Mouse (Mus musculus) testis, adult 2 months (tissue): ENCODE results near the gene Krt80. TPM values are rescaled to one million over a fixed set of nuclear protein-coding genes. Genes with fewer than 3 reads are reported as not detected.
A peak's percentile ranks its signal among the peaks of the same experiment; 100 is the strongest.
"Not testable (repeated sequence)": the region's sequence is repeated elsewhere in the genome, so short reads cannot be mapped to it uniquely, and the experiment has no call there.

Experiments used
- H3K27ac ChIP-seq: fragments of 200-500 bp; 2 replicates; pipeline ENCODE4 v1.5.1; 2012; ENCODE audit warnings: low read depth, low read length; ENCODE audit not compliant: control insufficient read depth, insufficient read depth
- H3K27me3 ChIP-seq: fragments of 200-500 bp; 2 replicates; pipeline ENCODE4 v1.6.1; 2012; ENCODE audit warnings: mild to moderate bottlenecking, low read length, moderate library complexity; ENCODE audit not compliant: control insufficient read depth, insufficient read depth
- H3K36me3 ChIP-seq: fragments of 200-500 bp; 2 replicates; pipeline ENCODE4 v1.6.1; 2012; ENCODE audit warnings: mild to moderate bottlenecking, low read length; ENCODE audit not compliant: control insufficient read depth, insufficient read depth
- H3K4me1 ChIP-seq: fragments of 200-500 bp; 2 replicates; pipeline ENCODE4 v1.6.1; 2012; ENCODE audit warnings: low read length; ENCODE audit not compliant: control insufficient read depth, insufficient read depth
- H3K4me3 ChIP-seq: fragments of 200-500 bp; 2 replicates; pipeline ENCODE4 v1.5.1; 2012; ENCODE audit warnings: low read depth, mild to moderate bottlenecking, low read length, moderate library complexity, mixed read lengths; ENCODE audit not compliant: control insufficient read depth
- CTCF ChIP-seq: fragments of 200-500 bp; IDR thresholded peaks from 2 replicates; pipeline ENCODE4 v1.5.1; 2012; ENCODE audit warnings: low read depth, mild to moderate bottlenecking, inconsistent platforms, low read length, moderate library complexity; ENCODE audit not compliant: control insufficient read depth, insufficient read depth, insufficient replicate concordance
- POLR2A ChIP-seq: fragments of 200-500 bp; IDR thresholded peaks from 2 replicates; pipeline ENCODE4 v1.6.1; 2012; ENCODE audit warnings: low read depth, mild to moderate bottlenecking, inconsistent platforms, low read length, moderate library complexity; ENCODE audit not compliant: control insufficient read depth
- polyA plus RNA-seq: library from polyadenylated mRNA; depleted of rRNA; stranded (reverse); fragments of >200 nt; gene quantifications from 2 replicates; pipeline ENCODE4 v1.2.3, GENCODE M21; 2012

The Krt80 gene
- polyA plus RNA-seq, 1 experiment = 0.32 TPM

DNA sequence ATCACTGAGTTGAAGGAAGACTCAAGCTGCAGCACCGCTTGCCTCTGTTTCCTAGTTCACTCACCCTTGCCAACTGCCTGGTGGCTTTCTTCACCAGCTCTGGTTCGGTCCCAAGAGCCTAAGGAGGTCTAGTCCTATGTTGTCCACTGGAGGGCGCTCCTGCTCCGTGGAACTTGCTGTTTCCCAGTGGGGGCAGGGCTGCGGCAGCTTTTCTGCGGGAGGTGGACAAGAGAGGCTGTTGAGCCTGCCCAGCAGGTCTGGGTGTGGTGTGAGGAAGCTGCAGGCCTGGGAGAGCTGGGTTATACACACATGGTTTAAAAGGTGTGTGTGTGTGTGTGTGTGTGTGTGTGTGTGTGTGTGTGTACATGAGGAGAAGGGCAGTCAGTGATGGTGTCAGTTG, 42.7 kb downstream of the Krt80 start:
- TF ChIP-seq CTCF (peak; percentile 97), POLR2A (no peak)
- Histone ChIP-seq H3K36me3 (no peaks in the 10 kb centered on the region), H3K27me3 (no peaks in the 10 kb centered on the region), H3K27ac (no peak overlapping the region), H3K4me1 (peaks cover 13% of the 10 kb centered on the region), H3K4me3 (peak overlapping the region; percentile 23)

DNA sequence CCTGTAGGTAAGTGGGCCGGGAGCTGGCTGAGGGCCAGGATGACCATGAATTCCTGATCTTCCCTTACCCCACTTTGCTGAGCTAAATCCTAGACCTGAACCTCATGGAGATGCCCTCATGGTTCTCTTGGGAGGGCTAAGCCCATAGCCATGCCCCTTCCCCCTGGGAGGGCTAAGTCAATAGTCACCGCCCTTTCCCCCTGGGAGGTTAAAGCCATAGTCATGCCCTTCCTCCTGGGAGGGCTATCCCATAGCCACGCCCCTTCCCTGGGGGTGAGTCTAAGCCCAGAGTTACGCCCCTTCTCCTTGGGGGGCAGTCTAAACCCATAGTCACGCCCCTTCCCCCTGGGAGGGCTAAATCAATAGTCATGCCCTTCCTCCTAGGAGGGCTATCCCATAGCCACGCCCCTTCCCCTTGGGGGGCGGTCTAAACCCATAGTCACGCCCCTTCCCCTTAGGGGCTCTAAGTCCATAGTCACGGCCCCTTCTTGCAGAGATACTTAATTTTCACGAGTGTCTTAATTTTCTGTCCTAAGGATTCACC, 43.9 kb downstream of the Krt80 start:
- Histone ChIP-seq H3K27ac (no peak overlapping the region), H3K27me3 (no peaks in the 10 kb centered on the region), H3K4me3 (no peak overlapping the region), H3K4me1 (peaks cover 13% of the 10 kb centered on the region), H3K36me3 (no peaks in the 10 kb centered on the region)
- no peak for TF ChIP-seq POLR2A
- no peak for TF ChIP-seq CTCF

GRCm38 (mm10) chr15:101324409-101324808, 45.6 kb downstream of the Krt80 start:
- H3K4me3 ChIP-seq, H3K36me3 ChIP-seq, H3K27me3 ChIP-seq, H3K27ac ChIP-seq: not testable (repeated sequence)
- H3K4me1 ChIP-seq = peaks cover 16% of the 10 kb centered on the region

DNA sequence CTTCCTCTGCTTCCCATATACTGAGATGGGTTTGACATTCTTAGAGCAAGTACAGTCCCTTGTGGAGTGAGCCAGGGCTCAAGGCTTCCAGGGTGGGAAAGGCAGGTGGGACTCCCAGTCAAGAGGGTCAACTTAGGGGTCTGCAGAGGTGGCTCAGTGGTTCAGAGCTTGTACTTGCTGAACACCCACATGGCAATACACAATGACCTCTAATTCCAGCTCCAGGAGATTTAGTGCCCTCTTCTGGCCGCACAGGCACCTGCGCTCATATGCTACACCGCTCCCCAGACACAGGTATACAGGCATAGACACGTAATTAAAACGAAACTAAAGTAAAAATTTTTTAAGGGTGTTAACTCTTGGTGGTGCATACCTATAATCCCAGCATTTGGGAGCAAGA, 46.5 kb downstream of the Krt80 start:
- TF ChIP-seq POLR2A (no peak), CTCF (no peak; the same call in 1 of the 2 replicates)

GRCm38 (mm10) chr15:101322640-101323039, 47.3 kb downstream of the Krt80 start:
- H3K36me3 ChIP-seq = no peaks in the 10 kb centered on the region
- H3K4me3 ChIP-seq = no peak overlapping the region
- H3K27me3 ChIP-seq = no peaks in the 10 kb centered on the region
- H3K4me1 ChIP-seq = peaks cover 15% of the 10 kb centered on the region
- no peak for TF ChIP-seq POLR2A
- no peak overlapping the region; the same call in 1 of the 2 replicates for H3K27ac ChIP-seq

More for the DNA sequence above, 46.5 kb downstream of the Krt80 start:
- Histone ChIP-seq H3K27ac (no peak overlapping the region), H3K4me1 (peaks cover 16% of the 10 kb centered on the region), H3K36me3 (no peaks in the 10 kb centered on the region), H3K27me3 (no peaks in the 10 kb centered on the region), H3K4me3 (no peak overlapping the region)

- Histone ChIP-seq H3K36me3 (no peaks in the 10 kb centered on the region), H3K27ac (no peak overlapping the region; the same call in 1 of the 2 replicates), H3K27me3 (no peaks in the 10 kb centered on the region), H3K4me1 (peaks cover 9% of the 10 kb centered on the region), H3K4me3 (no peak overlapping the region)
- TF ChIP-seq CTCF (no peak), POLR2A (no peak)
Measured at GRCm38 (mm10) chr15:101322106-101322505, 47.9 kb downstream of the Krt80 start.

DNA sequence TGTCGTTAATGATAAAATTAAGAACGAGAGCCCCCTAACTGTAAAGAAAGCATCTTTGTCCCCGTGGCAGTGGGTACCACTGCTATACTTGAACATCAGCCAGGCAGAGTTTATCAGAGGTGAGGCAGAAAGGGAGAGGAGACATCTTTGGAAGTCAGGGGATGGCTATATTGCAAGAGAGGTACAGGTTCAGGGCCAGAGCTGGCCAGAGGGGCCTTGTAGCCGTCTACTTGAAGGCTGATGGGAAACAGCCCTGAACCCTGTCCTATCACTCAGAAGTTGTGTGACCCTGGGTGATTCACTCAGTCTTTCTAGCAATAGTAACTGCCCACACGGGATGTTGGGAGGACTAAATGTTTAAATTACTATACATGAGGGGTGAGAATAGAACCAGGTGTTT, 48.8 kb downstream of the Krt80 start:
- Histone ChIP-seq H3K27ac (peak overlapping the region; percentile 19), H3K4me1 (peaks cover 6% of the 10 kb centered on the region), H3K27me3 (no peaks in the 10 kb centered on the region), H3K4me3 (no peak overlapping the region), H3K36me3 (no peaks in the 10 kb centered on the region)
- TF ChIP-seq CTCF (no peak), POLR2A (no peak)

- Histone ChIP-seq H3K36me3 (no peaks in the 10 kb centered on the region), H3K27ac (peak overlapping the region; percentile 70), H3K27me3 (no peaks in the 10 kb centered on the region), H3K4me1 (peaks cover 7% of the 10 kb centered on the region), H3K4me3 (no peak overlapping the region)
- TF ChIP-seq CTCF (no peak), POLR2A (no peak)
Measured at GRCm38 (mm10) chr15:101320618-101321041, 49.3 kb downstream of the Krt80 start.
